Mouse (Mus musculus): ENCODE data around the gene Klhl29. TPM values are rescaled to one million over a fixed set of nuclear protein-coding genes. Genes with fewer than 3 reads are reported as not detected.

The Klhl29 gene
- total RNA-seq, 2 experiments from 2014 or later = 39.8 to 46.7 TPM

DNA sequence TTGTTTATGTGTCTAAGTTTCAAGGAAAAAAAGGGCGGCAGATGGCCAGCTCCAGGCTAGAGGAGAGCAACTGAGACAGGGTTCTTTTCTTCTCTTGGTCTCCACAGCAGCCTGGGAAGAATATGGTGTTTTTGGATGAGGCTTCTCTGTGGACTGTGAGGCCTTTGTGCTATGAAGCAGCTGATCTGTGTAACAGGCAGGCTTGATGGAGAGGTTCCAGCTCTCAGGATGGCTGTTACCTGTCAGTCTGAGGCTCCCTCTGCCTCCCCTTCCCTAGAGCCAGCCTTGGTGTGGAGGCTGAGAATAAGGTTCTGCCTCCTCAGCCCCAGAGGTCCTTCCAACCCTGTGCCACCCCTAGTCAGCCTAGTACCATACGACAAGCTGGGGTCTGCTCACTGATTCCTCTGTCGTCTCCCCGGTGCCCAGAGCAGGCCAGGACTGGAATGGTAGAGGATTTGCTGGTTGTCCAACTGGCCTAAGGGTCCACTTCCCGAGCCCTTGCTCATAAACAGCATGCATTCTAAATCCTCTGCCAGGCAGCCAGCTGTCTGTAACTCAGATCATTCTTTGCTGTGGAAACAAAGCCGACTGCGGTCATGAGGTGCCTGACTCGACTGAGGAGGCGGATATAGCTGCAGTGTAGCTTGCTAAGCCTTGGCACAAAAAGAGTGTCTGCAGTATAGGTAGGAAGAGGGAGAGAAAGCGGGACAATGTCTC, 122.0 kb downstream of the Klhl29 start:
- no peak for DNase-seq

DNA sequence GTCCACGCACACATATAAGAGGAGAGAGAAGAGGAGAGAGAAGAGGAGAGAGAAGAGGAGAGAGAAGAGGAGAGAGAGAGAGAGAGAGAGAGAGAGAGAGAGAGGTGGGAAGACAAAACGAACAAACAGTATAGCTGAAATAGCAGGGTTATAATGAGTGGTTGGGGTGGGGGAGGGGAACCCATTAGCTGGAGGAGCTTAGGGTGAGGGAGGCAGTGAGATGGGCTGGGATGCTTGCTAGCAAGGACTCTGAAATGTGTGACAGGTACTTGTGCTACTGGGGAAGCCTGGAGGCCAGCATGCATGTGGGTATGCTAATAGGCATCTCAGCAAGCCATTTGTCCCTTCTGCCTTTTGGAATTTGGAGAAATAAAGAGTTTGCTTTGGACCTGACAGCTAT, 122.9 kb downstream of the Klhl29 start:
- DNase-seq = no peak

DNA sequence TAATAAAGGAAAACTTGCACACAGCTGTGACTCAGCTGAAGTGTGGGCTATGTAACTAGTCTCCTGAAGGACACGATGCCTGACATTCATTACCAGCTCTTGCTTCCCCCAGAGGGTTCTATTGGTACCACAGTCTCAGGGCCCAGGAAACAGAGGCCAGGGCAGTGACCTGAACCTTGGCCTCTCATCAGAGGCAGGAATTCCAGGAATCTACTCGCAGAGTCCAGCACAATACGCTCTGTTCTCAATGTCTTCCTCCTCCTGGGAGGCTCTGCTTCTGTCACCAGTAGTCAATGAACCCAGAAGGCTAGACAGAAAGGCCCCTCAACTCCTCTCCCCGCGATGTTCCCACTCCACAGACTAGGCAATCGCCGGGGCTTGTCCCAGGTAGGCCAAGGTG, 125.4 kb downstream of the Klhl29 start:
- no peak for DNase-seq

DNA sequence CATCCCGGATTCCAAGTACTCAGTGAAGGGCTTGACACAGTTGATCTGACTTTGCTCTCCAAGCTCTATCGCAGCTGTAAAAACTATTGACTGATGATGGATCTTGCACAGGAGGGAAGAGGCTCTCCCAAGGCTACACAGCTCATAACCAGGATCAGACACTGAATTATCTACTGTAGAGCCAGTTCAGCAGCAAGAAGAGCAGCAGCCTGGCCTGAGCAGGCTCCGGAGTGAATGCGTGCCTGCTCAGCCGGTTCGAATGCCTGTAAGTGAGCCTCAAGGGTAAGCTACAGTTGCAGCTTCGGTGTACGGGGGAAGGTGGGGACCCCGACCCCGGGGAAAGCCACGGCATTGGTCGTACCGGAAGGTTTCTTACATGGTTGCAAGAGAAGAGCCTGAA, 126.4 kb downstream of the Klhl29 start:
- DNase-seq = no peak

DNA sequence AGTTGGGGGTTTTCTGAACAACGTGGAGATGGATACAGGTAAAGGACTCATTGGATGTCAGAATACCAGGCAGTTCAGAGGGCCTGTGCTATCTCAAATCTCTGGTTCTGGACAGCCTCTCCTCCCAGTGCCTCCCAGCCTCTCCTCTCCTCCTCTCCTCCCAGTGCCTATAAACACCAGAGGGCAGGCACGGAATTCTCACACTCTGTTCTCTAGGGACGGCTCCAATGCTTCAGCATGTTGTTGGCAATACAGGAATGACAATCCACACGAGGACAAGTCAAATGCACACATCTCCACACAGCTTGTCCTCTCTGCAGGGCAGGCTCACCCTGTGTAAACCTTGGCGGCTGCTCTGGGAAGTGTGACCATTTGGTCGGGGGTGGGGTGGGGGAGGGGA, 128.0 kb downstream of the Klhl29 start:
- DNase-seq = no peak

DNA sequence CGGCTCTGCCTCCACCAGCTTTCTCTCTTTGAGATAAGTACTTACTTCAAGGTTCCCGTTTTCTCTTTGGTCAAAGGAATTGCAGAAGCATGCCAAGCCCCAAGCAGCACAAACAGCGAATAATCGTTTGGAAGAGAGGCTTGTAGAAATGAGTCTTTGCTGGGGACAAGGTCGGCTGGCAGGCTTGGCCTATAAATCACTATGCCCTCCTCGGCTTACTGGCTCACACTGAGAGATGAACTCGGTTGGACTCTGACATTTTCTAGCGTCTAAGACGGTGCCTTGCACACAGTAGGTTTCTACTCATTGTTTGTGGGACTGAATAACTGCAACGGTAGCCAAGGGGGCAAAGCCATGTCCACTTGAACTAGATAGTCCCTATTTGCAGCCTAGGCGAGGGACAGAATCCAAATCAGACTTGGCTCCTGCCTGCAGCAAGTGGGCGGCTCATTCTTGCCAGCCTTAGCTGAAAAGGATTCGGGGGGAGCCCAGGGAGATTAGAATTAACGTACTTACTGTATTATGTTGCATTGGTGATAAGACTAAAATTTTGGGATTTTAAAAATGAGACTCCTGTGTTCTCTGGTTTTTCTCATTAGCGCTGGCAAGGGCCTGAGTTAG, 128.7 kb downstream of the Klhl29 start:
- no peak for DNase-seq

DNA sequence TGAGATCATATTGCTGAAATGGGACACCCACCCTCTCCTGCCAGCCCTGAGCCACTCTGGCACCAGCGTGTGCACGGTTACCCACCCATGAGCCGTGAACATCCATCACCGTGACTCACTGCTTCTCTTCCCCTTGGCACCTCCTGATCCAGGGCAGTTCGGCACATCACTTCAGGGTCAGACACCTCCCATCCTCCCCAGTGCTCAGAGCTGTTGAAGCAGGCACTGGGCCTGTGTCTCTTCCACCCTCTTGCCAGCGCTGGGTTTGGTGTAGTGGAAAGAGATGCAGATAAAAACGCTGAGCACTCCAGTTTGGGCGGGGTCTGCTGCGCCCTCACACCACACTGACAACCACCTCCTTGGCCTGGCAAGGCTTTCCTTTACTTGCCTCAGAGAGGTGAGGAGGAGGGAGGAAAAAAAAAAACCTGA, 129.3 kb downstream of the Klhl29 start:
- no peak for DNase-seq

DNA sequence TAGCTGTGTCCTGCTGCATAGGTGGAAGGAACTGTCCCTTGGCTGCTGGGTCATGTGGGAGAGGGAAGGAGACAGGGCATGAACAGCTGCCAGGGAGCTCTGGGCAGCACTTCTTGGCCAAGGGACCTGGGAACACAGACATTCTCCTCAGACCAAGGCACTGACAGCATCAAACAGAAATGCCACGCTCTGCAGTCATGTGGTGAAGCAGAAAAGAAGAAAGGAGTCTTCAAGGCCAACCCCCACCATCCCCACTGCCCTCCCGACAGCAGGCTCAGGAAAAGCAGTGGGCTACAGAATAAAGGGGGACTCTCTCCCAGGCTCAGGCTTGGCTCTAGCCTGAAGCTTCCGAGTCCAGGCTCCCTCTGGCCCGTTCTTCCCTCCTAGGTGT, 130.3 kb downstream of the Klhl29 start:
- DNase-seq = no peak

DNA sequence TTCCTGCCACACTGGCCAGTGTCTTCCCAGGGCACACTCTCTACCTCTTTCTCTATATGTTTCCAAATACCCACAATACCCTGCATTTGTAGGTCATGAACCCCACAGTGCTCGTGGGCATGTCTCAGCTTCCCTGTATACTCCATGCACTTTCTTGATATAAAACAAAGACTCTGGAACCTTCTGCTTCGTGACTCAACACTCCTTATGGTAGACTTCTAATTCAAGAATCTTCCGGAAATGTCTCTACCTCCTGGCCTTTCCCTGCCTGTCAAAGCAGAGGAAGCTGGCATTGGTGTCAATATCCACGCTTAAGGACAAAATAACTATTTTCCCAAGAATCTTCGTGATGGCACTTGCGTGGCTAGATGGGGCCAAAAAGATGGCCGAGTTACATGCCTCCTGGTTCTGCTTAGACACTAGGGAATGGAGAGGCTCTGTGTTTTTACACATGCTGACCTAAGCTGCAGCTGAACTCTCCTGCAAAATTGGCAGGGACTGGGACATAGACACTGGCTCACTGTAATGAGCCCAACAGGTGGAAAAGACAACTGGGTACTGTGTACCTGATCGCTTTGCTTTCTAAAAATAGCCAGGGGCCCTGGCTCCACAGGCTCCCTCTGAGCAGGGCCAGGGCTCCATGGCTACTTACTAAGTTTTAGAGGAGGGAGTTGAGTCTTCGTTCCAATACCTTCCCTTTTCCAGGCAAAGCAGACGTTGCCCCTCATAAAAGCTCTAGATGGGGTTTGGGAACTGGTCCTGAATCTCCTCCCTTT, 130.9 kb downstream of the Klhl29 start:
- DNase-seq = no peak

DNA sequence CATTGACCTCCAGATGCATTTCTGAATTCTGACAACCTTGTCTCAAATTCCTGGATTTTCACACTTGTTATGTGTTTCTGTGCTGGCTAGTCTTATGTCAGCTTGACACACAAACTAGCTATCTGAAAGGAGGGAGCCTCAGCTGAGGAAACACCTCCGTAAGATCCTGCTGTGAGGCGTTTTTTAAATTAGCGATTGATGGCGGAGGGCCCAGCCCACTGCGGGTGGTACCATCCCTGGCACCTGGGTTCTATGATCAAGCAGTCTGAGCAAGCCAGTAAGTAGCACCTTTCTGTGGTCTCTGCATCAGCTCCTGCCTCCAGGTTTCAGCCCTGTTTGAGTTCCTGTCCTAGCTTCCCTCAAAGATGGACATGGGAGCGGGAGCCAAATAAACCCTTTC, 131.6 kb downstream of the Klhl29 start:
- DNase-seq = no peak

DNA sequence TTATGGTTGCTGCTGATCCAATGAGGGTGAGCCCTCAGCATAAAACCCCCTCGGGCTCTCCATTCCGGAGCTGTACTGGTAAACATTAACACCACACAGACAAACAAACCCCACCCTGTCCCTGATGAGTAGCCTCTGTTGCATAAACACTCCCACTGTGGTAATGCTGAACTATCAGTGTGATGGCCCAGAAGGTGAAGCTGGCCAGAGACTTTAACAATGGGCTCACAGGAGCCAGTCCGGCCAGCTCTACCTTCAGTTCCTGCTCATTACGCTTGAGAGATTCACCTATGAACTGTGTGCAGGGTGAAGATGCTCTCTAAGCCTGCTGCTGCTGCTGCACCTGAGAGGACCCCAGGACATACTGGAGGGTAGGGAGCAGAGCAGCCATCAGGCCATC, 132.0 kb downstream of the Klhl29 start:
- DNase-seq = no peak

DNA sequence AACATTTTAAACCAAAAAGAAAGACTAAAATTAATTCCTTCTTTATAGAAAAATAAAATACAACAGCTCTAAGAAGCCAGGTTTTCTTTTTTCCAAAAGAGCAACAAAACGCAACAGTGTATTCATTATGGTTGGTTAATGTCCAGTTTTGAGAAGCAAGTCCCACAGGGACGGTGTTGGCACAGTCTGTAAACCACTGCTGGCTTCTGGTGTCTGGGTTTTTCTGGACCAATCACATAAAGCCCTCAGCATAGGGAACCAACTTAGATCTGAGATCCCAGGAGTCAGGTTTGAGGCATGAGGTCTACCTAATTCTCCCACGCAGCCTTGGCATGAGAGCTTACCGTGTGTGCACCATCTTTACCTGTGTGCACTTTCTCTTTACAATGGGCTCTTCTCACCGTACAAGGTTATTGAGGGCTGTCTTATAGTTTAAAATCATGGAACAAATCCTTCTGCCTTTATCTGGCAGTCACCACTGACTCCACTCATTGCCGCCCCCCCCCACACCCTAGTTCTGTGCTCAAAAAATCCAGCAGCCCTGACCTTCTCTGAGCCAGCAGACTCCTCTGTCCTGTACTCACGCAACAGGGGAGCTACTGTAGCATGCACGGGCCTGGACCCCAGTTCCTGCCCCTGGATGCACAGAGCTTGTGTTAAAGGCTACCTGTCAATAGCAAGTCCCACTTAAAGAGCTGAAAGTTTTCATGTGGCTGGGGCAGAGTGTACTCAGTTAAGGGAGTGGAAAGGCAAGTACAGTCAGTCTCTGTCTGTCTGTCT, 132.7 kb downstream of the Klhl29 start:
- DNase-seq = no peak

DNA sequence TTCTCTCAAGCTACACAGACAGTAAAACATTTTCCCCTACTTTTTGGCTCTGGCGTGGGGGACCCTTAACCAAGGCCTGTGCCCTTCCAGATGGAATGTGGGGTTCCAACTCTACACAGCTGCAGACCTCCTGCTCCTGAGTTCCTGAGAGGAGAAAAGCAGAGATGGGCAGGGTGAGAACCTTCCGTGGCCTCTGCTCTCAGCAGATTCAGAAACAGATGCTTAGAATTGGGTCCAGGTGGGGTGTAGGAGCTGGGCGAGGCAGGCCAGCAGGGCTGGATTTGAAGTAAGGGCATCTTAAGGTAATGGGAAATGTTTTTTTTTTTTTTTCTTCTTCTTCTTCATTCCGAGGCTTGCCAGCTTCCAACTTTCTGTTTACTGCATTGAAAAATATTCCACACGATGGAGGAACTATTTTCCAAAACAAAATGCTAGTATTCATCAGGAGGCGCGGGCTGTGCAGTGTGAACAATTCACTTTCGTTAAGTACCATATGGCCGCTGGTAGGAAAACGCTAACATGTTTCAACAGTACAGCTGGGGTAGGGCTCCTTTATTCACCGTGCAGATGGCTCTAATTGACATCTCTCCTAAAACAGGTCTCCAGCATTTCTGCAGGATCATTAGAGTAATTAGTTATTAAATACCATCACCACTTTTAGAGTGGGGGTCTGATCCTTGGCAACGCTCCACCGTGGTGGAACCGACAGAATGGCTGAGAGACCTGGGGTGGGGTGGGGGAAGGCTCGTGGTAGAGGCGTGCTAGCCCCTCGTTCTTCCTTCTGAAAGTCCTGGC, 135.8 kb downstream of the Klhl29 start:
- DNase-seq = peak in 1 of 2 experiments; percentile 61

DNA sequence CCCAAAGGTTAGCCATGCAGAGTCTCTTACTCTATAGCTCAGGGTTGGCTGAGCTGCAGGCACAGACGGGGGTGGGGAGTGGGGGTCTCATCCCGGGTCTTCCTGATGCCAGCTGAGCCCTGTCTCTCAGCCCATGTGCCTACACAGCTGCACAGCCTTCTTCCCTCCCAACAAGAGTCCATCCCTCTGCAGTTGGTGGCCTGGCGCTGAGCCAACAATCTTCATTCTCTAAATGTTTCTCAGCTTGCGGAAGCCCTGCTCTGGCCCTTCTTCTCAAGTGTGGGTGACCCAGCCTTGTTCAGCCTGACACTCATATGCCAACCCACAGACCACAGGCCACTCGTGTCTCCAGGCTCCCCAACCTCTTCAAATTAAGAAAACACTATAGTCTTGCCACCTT, 138.4 kb downstream of the Klhl29 start:
- DNase-seq = no peak

DNA sequence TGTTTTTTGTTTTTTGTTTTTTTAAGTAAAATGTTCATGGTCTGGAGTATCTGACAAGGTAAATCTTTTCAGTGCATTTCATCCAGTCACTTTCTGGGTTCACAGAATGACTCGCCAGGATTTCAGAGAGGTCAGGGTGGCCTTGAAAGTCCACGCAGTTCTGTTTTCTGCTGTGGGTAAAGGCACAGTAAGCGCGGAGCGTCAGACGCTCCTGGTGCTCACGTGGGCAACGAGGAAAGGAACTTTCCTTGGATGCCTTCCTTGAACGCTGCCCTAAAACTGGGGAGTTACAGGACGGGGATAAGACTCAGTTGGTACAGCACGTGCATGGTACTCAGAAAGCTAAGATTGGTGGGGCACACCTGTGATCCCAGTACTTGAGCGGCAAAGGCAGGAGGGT, 139.9 kb downstream of the Klhl29 start:
- no peak for DNase-seq

DNA sequence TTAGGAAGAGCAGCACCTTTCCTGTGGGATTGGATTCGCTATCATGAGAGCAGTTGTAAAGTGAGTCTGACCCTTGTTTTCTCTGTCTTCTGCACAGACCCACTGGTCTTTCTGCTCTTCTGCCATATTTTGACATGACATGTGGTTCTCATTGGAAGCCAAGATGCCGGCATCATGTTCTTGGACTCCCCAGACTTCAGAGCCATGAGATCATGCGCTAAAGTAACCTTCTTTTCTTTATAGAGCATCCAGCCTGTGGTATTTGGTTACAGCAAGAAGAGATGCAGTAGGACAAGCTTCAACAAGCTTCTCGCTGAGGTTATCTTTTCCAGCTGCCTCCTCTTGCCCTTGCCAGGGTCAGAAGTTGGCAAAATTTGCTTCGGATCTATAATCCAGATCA, 145.0 kb downstream of the Klhl29 start:
- no peak for DNase-seq

DNA sequence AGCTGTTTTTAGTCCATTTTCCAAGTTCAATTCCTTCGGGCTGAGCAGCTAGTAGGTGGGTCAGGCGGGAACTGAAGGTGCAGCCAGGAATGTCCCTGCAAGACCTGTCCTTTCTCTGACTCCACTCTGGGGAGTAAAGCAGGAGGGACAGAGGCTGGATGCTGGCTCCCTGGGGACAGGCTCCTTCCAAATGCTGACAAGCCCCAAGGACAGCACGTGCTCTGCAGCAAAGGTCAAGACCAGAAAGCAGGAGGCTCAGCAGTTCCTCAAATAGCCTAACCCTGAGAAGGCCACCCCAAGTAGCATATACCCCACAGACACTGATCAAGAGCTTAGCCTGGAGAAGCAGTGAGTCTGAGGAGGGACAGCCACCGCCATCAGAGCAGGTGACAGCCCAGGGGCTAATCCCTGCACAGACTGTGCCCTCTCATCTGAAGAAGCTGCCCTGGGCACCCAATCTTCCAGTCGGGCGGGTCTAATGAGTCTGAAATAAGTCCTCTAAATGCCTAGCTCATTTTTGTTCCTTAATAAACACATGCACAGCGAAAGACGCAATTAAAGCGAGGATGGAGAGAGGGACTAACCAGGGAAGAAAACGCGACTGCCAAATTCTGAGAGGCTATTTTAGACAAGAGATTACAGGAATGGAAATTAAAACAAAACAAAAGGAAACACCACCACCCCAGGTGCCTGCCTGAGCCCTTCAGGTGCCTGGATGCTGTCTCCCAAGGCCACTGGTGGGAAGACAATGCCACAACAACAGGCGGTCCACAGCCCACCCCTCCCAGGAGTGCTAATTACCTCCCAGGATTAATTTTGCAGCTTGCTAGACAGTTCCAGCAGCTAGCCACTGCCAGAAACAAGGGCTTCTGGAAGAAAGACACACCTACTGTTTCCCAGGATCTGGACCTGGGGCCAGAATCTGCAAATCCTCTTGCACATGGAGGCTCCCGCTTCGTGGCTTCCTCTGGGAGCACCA, 148.5 kb downstream of the Klhl29 start:
- DNase-seq = no peak

DNA sequence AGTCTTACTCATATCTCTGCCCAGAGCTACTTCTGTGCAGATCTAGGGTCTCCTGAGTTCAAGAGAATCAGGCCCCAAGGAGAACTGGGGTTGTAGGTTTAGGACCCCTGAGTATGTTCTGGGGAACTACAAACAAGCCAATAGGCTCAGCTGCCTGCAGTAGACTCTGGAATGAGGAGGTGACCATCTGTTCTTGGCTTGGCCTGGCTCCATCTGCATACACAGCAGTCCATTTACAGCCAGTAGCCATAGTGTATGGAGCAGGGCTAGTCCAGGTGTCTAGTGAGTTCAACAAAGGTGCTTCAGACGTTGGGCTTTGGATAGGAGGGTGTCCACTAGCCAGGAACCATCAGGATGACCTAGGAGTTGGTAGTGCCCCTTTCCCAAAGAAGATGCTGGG, 151.9 kb downstream of the Klhl29 start:
- no peak for DNase-seq

DNA sequence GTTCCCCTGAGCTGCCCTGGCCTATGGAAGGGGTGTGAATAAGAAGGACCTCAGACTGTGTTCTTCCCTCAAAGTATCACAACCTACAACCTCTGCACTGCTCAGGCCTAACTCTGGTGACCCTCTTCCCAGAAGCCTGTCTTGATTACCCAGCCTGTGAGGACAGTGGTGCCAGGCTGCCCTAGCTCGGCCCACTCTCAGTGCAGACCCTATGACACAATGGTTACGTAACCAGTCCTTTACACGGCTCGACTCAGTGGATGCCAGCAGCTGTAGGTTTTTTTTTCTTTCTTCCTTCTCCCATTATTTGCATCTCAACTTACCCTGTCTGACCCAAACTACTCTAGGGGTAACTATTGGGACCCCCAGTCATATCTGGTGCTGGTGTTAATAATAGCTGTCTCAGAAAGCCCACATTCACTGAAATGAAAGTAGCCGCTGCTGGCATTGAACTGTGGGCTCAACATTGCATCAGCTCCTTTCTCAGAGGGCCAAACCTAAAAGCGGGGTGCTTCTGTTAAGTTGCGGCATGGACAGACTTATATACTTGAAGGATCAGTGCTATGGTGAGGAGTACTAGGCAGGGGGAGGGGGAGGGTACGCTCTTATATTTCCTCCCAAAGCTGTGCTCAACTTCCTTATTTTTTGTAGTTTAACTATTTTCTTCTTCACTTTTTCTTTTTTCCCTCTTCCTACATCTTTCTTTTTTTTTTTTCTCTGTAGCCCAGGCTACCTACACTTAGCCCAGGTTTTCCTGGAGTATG, 152.9 kb downstream of the Klhl29 start:
- no peak for DNase-seq
